Mouse (Mus musculus) midbrain, embryonic 15.5 days (tissue): Measurements from ENCODE around the gene Hacd1. TPM values are rescaled to one million over a fixed set of nuclear protein-coding genes. Genes with fewer than 3 reads are reported as not detected.
"Not testable (repeated sequence)": the region's sequence is repeated elsewhere in the genome, so short reads cannot be mapped to it uniquely, and the experiment has no call there.

Source experiments
- ATAC-seq: fragments of 200-750 bp; cut with Nextera tagmentation; replicated peaks from 2 replicates; pipeline ENCODE4 v1.8.0; 2017; ENCODE audit warnings: moderate TSS enrichment
- H3K27ac ChIP-seq: fragments of 300-500 bp; sonication (generic); 2 replicates; pipeline ENCODE4 v1.5.1; 2015; ENCODE audit warnings: mild to moderate bottlenecking, inconsistent platforms
- H3K27me3 ChIP-seq: fragments of 300-500 bp; sonication (generic); replicated peaks from 2 replicates; pipeline ENCODE4 v1.6.1; 2015; ENCODE audit warnings: inconsistent platforms
- H3K36me3 ChIP-seq: fragments of 300-500 bp; sonication (generic); replicated peaks from 2 replicates; pipeline ENCODE4 v1.6.1; 2015; ENCODE audit warnings: inconsistent platforms
- H3K4me1 ChIP-seq: fragments of 300-500 bp; sonication (generic); 2 replicates; pipeline ENCODE4 v1.6.1; 2015; ENCODE audit warnings: inconsistent platforms
- H3K4me2 ChIP-seq: fragments of 300-500 bp; sonication (generic); 2 replicates; pipeline ENCODE4 v1.6.1; 2015; ENCODE audit warnings: inconsistent platforms, mild to moderate bottlenecking, moderate library complexity
- H3K4me3 ChIP-seq: fragments of 300-500 bp; sonication (generic); 2 replicates; pipeline ENCODE4 v1.5.1; 2015; ENCODE audit warnings: mild to moderate bottlenecking, inconsistent platforms
- H3K9ac ChIP-seq: fragments of 300-500 bp; sonication (generic); 2 replicates; pipeline ENCODE4 v1.6.1; 2015; ENCODE audit warnings: mild to moderate bottlenecking, inconsistent platforms
- H3K9me3 ChIP-seq: fragments of 300-500 bp; sonication (generic); 2 replicates; pipeline ENCODE4 v1.6.1; 2016; ENCODE audit warnings: inconsistent platforms
- WGBS: fragments of 180-500 bp; shearing (Covaris S2); methylation state at CpG from one replicate; pipeline ENCODE4 v1.1.7; 2015; ENCODE audit warnings: mixed read lengths; 5-methylcytosine and 5-hydroxymethylcytosine counted together
- polyA plus RNA-seq: library from polyadenylated mRNA; unstranded; fragments of >200 nt; fragmentation: Nextera tagmentation; extraction: Ambion mirVana; gene quantifications from 2 replicates; pipeline ENCODE4 v1.2.1, GENCODE M21; 2015

Hacd1 gene
- 71.6 and 73.2 TPM in 2 replicates for polyA plus RNA-seq

DNA sequence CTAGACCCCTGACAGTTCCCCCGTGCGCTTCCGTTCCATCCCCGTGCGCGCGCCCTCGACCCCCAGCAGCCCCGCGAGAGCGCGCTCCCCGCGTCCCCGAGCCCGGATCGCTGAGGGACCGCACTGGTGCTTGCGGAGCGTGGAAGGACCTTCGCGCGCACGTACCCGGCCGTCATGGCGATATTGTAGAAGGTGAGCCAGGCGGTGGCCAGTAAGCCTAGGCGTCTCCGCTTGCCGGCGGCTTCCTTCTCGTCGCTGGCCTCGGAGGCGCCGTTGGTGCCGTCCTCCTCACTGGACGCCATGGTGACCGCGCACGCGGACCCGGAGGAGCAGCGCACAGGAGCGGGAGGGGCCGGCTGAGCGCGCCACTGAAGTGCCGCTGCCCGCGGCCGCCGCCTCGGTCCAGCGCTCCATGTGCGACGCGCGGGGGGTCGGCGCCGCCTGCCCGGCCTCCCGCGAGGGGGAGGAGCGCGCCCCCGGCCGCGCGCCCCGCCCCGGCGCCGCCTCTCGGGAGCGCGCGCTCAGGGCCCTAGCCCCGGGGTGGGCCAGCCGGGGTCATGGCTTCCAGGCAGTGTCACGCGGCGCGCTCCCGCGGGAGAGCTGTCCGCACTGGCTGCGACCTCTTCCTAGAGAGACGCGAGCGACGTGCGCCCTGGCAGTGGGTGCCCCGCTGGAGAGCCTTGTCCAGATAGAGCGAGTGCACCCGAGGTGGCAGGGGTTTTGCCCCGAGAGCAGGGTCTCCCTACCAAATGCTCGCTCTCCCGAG, at the start of gene Hacd1:
TSS of gene Hacd1 (minus strand) at position 570 of the 766 bp plus-strand sequence.
- H3K4me1 ChIP-seq: peaks cover 17% of the 10 kb centered on the region
- H3K27me3 ChIP-seq: no peaks in the 10 kb centered on the region
- H3K4me2 ChIP-seq: peak within 1 kb of the TSS; percentile 85
- H3K9me3 ChIP-seq: no peaks in the 10 kb centered on the region
- H3K27ac ChIP-seq: peak within 1 kb of the TSS; percentile 98
- peak within 1 kb of the TSS; percentile 77 for H3K9ac ChIP-seq
- 1% methylated on average over 72 of the region's 101 CpGs for WGBS
- no peaks in the 10 kb centered on the region for H3K36me3 ChIP-seq
- H3K4me3 ChIP-seq: peak within 1 kb of the TSS; percentile 87
- ATAC-seq: peak; percentile 91

DNA sequence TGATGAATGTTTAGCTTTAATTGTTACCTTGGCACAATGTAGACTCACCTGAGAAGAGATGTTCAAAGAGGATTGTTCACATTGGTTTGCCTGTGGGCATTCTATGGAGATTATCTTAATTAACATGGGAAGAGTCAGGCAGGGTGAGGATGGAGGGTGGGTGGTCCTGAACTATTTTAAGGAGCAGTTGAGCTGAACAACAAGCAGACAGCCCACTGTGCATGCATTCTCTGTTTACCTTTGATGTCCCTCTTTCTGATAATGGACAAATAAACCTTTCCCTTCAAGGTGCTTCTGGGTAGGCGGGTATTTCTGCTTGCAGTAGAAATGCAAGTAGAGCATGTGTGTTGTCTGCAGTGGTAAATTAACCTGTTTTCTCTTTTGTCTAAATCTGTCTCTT, 48.0 kb upstream of the Hacd1 start:
- Histone ChIP-seq H3K4me1 (no peaks in the 10 kb centered on the region), H3K4me3 (no peak overlapping the region), H3K4me2 (no peak overlapping the region), H3K9me3 (no peaks in the 10 kb centered on the region), H3K27ac (no peak overlapping the region), H3K27me3 (no peaks in the 10 kb centered on the region), H3K36me3 (0 out of 2 replicates have a peak, but pooled peaks cover 3% of the 10 kb centered on the region), H3K9ac (no peak overlapping the region)
- 88% methylated on average over 1 of the region's 1 CpGs for WGBS
- ATAC-seq: no peak

DNA sequence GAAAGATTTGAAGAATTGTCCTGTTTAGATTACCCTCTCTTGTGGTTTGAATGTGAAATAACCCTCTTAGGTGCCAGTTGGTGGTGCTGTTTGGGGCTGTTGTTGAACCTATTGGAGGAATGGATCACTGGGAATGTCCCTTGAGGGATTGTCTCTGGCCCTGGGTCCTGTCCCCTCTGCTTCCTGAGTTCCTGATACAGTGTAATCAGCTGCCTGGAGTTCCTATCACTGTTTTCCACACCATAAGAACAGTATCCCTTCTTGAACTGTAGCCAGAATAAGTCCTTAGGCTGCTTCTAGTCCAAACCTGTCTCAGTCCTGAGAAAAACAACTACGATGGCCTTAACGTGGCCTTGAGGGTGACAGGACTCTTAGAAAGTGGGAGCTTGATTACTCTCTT, 46.7 kb upstream of the Hacd1 start:
- H3K4me2 ChIP-seq: no peak overlapping the region
- 88% methylated on average over 2 of the region's 2 CpGs for WGBS
- no peaks in the 10 kb centered on the region for H3K9me3 ChIP-seq
- 0 out of 2 replicates have a peak, but pooled peaks cover 3% of the 10 kb centered on the region for H3K36me3 ChIP-seq
- no peaks in the 10 kb centered on the region for H3K4me1 ChIP-seq
- H3K27me3 ChIP-seq: no peaks in the 10 kb centered on the region
- no peak overlapping the region for H3K27ac ChIP-seq
- no peak overlapping the region for H3K4me3 ChIP-seq
- no peak for ATAC-seq
- H3K9ac ChIP-seq: no peak overlapping the region

DNA sequence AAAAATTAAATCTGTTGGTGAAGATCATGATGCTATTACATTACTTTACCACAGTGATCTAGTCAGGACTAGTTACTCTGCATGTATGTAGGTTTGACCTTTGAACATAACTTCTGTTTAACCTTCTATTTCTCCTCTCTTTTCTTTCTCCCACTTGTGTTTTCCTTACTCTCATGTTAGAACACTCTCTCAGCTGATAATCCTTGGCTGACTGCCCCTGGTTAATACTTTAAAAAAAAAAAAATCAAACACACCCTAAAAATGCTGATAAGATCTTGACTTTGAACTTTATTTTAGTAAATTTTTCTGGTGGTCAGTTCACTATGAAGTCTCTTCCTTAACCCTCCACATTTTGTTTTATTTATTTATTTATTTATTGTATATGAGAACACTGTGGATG, 44.6 kb upstream of the Hacd1 start:
- no peak overlapping the region for H3K27ac ChIP-seq
- H3K9me3 ChIP-seq: no peaks in the 10 kb centered on the region
- H3K4me2 ChIP-seq: no peak overlapping the region
- H3K4me3 ChIP-seq: no peak overlapping the region
- no peaks in the 10 kb centered on the region for H3K4me1 ChIP-seq
- no peak for ATAC-seq
- H3K9ac ChIP-seq: no peak overlapping the region
- H3K36me3 ChIP-seq: 0 out of 2 replicates have a peak, but pooled peaks cover 3% of the 10 kb centered on the region
- H3K27me3 ChIP-seq: no peaks in the 10 kb centered on the region

DNA sequence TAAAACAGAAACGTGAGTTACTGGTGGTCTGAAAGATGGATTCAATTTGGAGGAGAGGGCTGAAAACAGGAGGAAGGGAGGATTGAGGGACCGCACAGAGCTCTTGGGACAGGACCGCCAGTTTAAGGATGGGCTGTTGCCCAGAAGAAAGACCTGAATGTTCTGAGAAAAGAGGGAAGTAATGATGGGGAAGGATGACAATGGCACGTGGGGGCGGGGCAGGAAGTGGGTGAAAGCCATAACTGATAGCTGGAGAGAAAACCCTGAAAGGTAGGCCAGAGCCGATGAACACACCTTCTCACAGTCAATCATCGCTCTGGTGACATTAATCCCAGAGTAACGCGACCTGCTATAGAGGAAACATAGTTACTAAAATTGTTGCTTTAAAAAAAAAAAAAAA, 22.6 kb upstream of the Hacd1 start:
- not testable (repeated sequence) for H3K4me3 ChIP-seq, H3K27me3 ChIP-seq, H3K27ac ChIP-seq, H3K9me3 ChIP-seq, H3K9ac ChIP-seq, ATAC-seq, H3K36me3 ChIP-seq, H3K4me2 ChIP-seq
- WGBS: 94% methylated on average over 9 of the region's 9 CpGs
- peaks cover 18% of the 10 kb centered on the region for H3K4me1 ChIP-seq

DNA sequence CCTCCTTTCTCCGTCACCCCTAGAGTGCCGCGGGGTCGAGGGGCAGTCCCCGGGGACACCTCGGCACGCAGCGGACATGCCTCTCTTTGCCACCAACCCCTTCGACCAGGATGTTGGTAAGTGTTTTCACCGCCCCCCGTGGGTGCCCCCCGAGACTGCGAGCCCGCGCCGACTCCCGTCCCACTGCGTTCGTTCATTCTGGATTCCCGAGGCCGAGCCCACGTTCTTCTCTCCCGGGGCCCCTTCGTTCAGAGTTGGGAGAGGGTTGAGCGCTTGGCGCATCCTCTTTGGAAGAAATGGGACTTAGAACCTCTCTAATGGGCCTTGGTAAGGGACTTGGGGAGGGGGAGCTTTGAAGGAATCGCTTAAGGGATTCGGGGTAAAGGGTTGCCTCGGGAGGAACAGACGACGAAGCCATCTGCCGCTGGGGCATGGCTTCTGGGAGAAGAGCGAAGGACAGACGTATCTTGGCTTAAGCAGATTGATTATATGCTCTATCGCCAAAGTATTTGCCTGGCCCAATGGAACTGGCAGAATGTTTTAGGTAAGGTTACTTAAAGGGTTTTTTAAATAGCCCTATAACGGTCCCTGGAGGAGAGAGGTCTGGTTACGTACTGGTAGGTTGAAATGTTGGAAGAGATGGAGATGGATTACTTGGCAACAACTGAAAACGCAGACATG, 18.4 kb upstream of the Hacd1 start:
- peak overlapping the region; percentile 96 for H3K27ac ChIP-seq
- H3K27me3 ChIP-seq: no peaks in the 10 kb centered on the region
- H3K9ac ChIP-seq: peak overlapping the region; percentile 87
- no peaks in the 10 kb centered on the region for H3K9me3 ChIP-seq
- no peak for ATAC-seq
- no peaks in the 10 kb centered on the region for H3K36me3 ChIP-seq
- peaks cover 24% of the 10 kb centered on the region for H3K4me1 ChIP-seq
- H3K4me3 ChIP-seq: peak overlapping the region; percentile 85
- H3K4me2 ChIP-seq: peak overlapping the region; percentile 68
- under 1% methylated on average over 34 of the region's 38 CpGs for WGBS

DNA sequence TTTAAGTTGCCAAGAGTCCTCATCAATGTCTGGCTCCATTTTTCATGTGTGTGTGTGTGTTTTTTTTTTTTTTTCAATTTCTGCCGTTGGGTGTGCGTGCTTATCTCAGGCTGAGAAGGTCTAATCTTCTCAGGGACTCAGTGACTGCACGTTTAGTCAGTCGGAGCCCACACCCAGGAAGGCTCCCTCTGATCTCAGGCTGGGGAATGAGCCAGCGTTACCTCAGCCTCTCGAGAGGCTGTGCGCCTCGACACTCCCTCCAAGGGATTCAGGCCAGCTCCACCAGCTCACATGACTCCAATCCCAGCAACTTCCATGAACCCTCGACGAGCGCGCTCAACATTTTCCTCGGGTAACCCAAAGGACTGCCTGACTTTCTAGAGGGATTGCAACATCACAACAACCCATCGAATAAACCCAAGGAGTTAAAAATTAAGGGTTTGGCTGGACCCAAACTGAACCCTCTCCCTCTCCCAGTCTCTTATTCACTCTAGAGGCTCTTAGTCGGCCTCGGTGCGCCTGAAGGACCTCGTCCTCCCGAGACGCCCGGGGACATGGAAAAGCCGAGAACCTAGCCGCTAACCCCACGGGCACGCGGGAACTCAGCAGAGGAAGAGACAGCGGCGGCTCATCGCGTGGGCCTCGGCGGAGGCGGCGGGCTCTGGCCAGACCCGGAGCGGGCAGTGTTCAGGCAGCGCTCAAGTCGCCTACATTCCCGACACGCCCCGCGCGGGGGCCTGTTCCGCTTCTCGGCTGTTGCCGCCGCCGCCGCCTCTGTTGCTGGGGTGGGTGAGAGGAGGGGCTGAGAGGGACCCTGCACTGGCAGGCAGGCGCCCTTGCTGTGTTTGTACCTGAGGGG, 17.7 kb upstream of the Hacd1 start, which contains the start of gene Stam:
TSS of gene Stam (plus strand) at position 737 of the 859 bp plus-strand sequence.
- H3K27me3 ChIP-seq: no peaks in the 10 kb centered on the region
- peak within 1 kb of the TSS; percentile 87 for H3K9ac ChIP-seq
- peak within 1 kb of the TSS; percentile 68 for H3K4me2 ChIP-seq
- H3K9me3 ChIP-seq: no peaks in the 10 kb centered on the region
- H3K4me1 ChIP-seq: peaks cover 24% of the 10 kb centered on the region
- WGBS: under 1% methylated on average over 50 of the region's 50 CpGs
- peak within 1 kb of the TSS; percentile 85 for H3K4me3 ChIP-seq
- H3K36me3 ChIP-seq: no peaks in the 10 kb centered on the region
- H3K27ac ChIP-seq: peak within 1 kb of the TSS; percentile 96
- ATAC-seq: peak; percentile 99

DNA sequence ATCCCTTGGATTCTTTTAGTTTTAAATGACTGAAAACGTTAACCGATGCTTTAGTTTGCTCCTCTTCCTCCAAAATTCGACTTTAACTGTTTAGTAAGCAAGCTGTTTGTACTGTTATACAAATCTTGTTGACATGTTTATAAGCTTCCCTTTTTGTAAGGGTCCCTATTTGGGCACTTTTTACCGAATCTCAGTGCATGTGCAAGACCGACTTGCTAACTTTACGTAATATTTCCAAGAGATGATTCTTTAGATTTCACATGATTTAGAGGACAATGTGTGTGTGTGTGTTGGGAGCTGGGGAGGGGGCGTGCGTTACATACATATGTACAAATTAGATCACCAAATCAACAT, 17.1 kb upstream of the Hacd1 start:
- no peaks in the 10 kb centered on the region for H3K36me3 ChIP-seq
- H3K9me3 ChIP-seq: no peaks in the 10 kb centered on the region
- H3K9ac ChIP-seq: peak overlapping the region; percentile 87
- ATAC-seq: no peak; the same call in 1 of the 2 replicates
- peak overlapping the region; percentile 96 for H3K27ac ChIP-seq
- 23% methylated on average over 8 of the region's 8 CpGs for WGBS
- no peaks in the 10 kb centered on the region for H3K27me3 ChIP-seq
- peak overlapping the region; percentile 68 for H3K4me2 ChIP-seq
- peaks cover 24% of the 10 kb centered on the region for H3K4me1 ChIP-seq
- peak overlapping the region; percentile 85 for H3K4me3 ChIP-seq

DNA sequence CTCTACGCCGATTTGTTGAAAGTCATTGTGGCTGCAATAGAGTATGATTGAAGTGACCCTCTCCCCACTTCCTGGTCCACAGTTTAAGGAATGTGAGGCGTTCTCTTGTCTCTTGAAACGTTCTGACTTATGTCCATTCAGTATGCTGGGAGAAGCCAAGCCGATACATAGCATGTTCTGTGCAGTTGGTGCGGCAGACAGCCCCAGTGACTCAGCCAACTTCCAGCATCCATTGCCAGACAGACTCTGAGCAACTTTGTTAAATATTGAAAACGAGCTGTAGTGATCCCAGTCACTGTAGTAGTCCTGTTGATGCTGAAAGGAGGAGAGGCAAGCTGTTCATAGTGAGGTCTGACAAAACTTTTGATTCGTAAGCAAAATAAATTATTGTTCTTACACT, 14.5 kb upstream of the Hacd1 start:
- ATAC-seq: no peak
- Histone ChIP-seq H3K27ac (no peak overlapping the region), H3K4me1 (peaks cover 14% of the 10 kb centered on the region), H3K4me2 (no peak overlapping the region), H3K27me3 (no peaks in the 10 kb centered on the region), H3K36me3 (no peaks in the 10 kb centered on the region), H3K9ac (no peak overlapping the region), H3K4me3 (no peak overlapping the region), H3K9me3 (no peaks in the 10 kb centered on the region)
- 84% methylated on average over 8 of the region's 8 CpGs for WGBS

DNA sequence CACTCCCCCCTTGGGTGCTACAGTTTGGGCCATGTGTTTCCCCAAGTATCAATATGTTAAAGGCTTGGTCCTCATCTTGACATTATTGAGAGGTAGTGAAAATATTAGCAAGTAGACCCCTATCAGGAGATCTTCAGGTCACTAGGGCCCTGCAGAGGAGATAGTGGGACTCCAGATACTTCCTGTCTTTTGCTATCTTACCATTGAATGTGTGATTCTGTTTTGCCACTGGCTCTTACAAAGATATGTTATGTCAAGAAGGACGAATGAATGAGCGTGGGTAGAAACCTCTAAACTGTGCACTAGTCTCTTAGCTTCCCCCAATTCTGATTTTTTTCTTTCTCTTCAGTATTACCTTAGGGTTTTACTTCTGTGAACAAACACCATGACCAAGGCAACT, 13.1 kb upstream of the Hacd1 start:
- Histone ChIP-seq H3K36me3 (no peaks in the 10 kb centered on the region), H3K4me1 (peaks cover 6% of the 10 kb centered on the region), H3K27ac (no peak overlapping the region), H3K4me2 (no peak overlapping the region), H3K9me3 (no peaks in the 10 kb centered on the region), H3K4me3 (no peak overlapping the region), H3K9ac (no peak overlapping the region), H3K27me3 (no peaks in the 10 kb centered on the region)
- 87% methylated on average over 2 of the region's 2 CpGs for WGBS
- ATAC-seq: no peak

DNA sequence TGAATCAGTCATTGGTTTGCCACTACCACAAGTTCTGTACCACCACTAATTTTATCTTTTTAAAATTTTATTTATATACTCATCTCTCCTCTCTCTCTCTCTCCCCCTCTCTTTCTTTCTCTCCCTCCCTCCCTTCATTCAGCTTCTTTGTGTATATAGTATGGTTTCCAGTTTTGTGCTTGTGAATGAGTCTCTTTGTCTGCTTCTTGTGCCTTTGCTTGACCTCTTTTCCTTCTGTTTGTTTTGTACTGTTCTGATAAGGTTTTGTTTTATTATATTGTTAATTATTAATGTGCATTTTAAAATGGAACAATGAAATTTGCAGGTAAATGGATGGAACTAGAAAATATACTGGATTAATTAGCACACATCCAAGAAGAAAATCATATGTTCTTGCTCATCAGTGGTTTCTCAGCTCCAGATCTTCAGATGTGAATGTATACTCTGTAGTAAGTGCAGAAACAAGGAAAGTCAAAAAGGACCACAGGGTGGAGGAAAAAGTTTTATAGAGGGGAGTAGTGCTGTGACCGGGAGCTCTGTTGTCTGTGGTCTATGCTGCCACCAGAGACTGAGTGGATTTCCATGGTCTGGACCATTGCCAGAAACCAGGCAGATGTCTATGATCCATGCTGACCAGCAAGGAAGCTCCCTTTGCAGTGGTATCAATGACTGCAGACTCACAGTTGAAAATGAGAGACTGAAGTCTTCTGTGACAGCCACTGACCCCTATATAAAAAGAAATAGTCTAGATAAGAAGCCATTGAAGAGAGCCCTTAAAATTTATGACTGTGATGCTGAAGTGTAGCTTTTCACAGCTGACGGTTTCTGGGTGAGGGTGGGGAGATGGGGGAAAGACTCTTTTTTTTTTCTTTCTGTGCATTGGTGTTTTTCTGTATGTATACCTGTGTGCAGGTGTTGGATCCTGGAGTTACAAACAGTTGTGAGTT, 10.0 kb upstream of the Hacd1 start:
- Histone ChIP-seq H3K4me1 (no peaks in the 10 kb centered on the region), H3K9me3 (no peaks in the 10 kb centered on the region), H3K4me3 (no peak overlapping the region), H3K4me2 (no peak overlapping the region), H3K27me3 (no peaks in the 10 kb centered on the region), H3K9ac (no peak overlapping the region), H3K36me3 (no peaks in the 10 kb centered on the region), H3K27ac (no peak overlapping the region)
- WGBS: 70% methylated on average over 2 of the region's 2 CpGs
- ATAC-seq: no peak
